Mouse (Mus musculus): ENCODE measurements at regions not wholly inside any gene's neighbourhood (a gene's known extent, or its start where the extent isn't known, plus 50 kb on each side); places are given as distances from the start of the nearest gene placed in this dataset.

- no peak for TF ChIP-seq CTCF (IDR thresholded peaks at IDR 0.05; ENCODE audit: insufficient read depth, low read depth, low read length)
- TF ChIP-seq POLR2A (IDR thresholded peaks at IDR 0.05; ENCODE audit: insufficient read depth, low read depth, low read length): no peak
Observed at GRCm38 (mm10) chr1:61187381-61188100, 209.8 kb downstream of the Icos start.
